Mouse (Mus musculus) cerebellum, adult 18-20 months (tissue): ENCODE data around the gene Celf2.

Source experiments
- DNase-seq, 2 experiments: peaks; one replicate each; pipeline ENCODE4 v3.0.0; 2021

The Celf2 gene

DNA sequence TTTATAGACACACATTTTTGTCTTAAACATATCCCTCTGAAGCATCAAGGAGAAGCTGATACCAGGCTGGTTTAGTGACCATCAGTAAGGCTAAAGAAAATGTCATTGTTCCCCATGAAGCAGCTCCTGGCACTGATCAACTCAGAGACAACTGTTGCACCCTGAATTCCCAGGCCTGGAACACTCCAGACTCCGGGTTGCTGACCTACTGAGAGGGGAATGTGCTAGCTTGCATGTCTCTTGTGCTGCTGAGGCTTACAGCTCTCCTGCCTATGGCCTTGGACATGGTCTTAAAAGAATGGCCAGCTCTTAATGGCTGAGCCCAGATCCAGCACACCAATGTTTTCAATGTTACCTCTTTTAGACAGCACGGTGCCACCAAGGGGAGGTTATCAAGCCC lies 970.9 kb downstream of the Celf2 start:
- DNase-seq, result no peak

DNA sequence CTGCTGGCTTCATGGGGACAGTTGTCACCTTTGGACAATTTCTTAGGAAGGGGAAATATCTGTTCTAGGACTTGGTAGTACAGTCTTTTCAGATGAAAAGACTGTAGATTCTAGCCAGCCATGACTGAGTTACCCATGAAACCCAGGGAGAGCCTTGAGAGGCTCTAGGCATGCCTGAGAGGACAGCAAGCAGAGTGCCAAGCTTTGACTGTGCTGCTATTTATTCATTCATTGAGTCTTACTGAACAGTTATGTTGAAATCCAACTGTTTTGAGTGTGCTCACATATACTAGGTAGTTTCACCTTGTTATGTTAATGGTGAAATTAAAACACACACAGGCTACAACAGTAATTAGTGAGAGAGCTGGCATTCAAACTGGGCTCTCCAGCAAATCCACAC lies 971.3 kb downstream of the Celf2 start:
- DNase-seq, result no peak

DNA sequence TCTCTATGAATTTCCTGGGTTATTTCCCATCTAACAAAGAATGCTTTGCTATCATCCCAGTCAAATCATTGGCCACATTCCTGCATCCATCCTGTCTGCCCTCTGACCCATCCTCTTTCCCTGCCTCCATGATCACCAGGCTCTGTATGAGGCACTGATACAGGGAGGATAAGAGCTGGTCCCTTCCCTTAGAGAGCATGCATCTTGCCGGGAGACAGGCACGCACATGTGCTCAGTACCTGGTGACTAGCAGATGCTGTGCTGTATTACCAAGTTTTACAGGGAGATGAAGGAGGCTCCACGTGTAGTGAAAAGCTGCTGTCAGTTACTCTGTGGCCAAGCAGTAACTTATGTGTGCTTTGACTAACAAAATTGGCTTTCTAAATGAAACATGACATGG lies 972.0 kb downstream of the Celf2 start:
- DNase-seq, result no peak

DNA sequence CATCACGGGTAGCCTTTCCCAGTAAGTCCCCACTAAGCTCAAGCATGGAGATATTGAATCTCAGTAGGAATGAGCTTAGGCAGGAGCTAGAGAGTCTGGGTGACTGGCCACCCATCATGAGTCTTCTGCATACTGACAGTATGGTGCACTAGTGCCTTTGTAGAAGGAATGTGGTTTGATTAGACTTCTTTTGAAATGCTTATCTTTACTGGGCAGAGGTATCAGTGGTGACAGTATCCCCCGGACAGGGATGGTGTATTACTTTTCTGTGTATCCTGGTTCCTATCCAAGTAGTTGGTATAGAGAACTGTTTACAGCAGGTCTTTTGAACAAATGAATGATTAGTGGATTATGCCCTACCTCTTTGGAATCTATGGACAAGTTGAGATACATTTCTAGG lies 973.0 kb downstream of the Celf2 start:
- no peak for DNase-seq

DNA sequence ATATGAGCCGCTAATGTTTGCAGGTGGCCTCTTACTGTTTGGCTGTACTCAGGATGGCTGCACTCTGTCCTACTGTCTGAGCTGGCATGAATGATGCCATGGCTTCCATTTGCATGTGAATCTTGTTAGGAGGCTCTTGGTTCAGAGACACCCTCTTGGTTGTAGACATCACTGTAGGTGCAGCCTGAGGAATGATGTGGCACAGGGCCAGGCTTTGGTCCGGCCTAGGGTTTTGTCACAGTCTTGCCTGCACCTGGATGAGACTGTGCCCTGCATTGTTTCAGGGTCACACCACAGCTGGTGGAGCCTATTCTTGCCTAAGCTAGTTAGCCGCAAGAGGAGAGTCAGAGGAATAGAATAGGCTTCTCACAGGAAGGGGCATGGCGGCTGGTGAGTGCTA lies 977.0 kb downstream of the Celf2 start:
- DNase-seq, result no peak

DNA sequence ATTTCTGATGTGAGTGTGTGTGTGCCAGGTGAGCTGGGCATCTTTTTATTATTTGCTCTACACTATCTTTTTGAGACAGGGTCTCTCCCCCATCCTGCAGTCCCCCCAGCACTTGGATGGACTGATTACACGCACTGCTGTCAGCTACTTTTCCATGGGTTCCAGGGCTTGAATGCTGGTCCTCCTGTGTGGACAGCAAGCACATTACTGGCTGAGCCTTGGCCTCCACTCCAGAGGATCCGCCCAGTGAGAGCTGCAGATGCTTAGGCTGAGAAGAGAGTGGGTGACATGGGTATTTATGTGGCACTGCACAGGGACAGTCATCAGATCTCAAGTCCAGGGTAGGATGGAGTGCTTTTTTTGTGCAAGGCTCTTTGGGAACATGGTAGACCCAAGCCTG lies 981.3 kb downstream of the Celf2 start:
- no peak for DNase-seq

DNA sequence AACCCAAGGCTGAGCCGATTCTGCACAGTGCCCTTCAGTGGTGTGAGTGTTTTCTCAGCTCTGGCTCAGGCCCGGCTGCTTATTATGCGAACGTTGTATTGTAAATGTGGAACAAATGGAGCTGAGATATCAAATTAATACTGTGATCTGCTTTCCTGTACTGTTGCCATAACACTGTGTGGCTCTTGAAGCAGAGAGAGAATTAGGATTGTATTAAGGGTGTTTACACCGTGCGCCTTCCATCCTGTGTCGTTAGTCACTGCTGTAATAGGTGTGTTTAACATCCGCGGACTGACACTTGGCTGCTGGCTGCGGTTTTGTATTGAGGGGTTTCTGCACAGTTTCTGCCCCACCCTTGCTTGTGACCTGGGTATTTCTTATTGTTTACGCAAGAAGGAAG lies 982.5 kb downstream of the Celf2 start:
- no peak for DNase-seq

DNA sequence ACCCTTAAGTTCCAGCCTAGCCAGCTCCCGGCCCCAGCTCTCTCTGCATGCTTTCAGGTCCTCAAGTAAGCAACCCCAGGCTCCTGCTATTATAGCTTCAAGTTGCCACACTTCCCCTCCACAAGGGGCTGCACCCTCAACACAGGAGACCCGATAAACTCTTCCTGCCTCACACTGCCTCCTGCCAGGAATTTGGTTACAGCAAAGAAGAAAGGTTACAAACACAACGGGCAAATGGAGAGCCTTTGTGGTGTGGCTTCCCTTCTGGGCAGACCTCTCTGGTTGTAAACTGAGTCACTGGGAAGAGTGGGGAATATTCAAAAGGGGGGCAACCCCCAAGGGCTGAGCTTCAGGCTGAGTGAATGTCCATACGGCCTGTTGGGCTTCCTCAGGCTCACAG lies 983.1 kb downstream of the Celf2 start:
- DNase-seq, result no peak

DNA sequence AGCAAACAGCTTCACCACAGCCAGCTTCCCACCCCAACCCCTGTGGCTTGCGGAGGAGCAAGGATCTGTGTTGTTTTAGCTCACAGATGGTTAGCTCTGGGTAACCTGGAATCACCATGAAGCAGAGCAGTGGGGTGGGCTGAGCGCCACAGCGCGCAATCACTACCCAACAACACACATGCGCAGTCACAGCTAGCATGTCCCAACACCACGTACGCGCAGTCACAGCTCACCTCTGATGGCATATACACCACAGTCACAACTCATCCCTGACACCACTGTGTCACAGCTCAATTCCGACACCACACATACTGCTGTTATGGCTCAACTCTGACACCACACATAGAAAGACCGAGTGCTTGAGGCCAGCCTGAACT lies 985.5 kb downstream of the Celf2 start:
- DNase-seq, result no peak

DNA sequence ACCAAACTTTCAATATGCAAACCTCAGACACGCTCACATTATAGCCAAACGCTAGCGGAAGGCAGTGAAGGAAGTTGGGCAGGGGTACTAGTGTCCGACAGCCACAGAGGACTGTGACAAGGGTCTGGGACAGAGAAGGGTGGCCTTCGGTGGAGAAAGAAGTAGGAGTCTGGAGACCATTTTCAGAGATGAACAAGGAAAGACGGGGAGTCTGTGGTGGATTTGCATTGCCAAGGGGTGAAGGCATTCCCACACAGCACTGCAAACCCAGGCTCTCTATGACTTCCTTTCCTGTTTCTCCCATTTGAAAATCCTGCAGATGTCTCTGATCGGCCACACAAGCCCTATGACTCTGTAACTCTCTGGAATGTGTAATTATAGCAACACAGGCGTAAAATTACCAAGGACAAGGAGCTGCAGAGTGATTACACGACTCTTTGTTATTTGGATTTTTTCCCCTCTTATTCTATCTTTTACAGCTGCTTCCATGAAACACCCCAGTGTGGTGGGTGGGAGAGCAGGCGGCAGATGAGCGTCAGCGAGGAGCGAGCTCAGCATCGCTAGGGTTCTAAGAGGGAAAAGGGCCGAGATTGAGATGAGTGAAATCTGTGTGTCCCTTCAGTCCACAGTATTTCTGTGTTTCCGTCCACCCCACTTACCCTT lies 986.0 kb downstream of the Celf2 start:
- no peak for DNase-seq

DNA sequence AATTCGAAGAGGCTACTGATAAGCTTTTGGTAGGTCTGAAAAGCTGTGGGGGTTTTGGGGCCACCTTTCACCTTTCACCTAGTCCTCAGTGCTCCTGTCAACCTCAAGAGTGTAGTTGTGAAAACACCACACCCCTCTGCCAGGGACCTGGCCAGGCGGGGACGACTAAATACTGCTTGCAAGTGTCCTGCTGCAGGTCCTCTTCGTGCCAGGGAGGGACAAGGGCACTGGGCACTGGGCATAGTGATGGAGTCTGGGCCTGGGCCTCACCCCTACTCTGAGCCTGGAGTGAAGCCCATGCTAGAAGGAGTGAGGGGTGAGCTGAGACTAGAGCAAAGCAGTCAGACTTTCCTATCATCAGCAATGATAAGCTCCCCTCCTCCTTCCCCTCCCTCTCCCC lies 987.0 kb downstream of the Celf2 start:
- no peak for DNase-seq

DNA sequence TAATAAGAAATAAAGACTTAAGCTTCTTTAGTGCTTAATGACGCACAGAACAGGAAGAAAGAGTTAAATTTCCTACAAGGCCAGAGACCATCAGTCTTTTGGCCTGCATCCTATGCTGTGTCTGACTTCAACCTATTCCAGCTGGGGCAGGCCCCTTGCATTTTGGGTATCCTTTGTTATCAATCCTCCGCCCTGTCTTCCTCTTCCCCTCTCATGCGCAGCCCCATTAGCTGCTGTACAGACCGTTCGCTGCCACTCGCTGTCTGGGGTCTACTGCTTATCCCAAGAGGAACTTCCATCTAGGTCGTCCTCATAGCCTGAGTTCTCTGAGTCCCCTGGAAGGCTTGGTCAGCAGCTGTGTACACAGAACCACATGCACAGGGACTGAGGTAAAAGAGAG lies 996.2 kb downstream of the Celf2 start:
- no peak for DNase-seq

DNA sequence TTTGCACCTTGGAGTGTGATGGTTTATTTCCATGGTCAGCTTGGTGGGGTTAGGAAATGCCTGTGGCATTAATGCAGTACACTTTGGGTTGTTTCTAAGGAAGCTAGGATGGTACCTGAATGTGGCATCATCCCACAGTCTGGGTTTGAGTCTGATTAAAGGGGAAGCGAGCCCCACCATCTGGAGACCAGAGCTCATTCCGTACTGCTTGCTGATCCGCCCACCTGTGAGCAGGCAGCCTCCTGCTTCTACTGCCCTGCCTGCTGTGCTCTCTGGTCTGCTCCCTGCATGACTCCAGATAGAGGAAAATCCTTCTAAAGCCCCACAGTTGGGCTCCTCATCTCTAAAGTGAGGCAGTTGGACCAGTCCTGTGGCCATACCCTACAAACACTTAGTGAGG lies 1002.3 kb downstream of the Celf2 start:
- DNase-seq, result no peak

DNA sequence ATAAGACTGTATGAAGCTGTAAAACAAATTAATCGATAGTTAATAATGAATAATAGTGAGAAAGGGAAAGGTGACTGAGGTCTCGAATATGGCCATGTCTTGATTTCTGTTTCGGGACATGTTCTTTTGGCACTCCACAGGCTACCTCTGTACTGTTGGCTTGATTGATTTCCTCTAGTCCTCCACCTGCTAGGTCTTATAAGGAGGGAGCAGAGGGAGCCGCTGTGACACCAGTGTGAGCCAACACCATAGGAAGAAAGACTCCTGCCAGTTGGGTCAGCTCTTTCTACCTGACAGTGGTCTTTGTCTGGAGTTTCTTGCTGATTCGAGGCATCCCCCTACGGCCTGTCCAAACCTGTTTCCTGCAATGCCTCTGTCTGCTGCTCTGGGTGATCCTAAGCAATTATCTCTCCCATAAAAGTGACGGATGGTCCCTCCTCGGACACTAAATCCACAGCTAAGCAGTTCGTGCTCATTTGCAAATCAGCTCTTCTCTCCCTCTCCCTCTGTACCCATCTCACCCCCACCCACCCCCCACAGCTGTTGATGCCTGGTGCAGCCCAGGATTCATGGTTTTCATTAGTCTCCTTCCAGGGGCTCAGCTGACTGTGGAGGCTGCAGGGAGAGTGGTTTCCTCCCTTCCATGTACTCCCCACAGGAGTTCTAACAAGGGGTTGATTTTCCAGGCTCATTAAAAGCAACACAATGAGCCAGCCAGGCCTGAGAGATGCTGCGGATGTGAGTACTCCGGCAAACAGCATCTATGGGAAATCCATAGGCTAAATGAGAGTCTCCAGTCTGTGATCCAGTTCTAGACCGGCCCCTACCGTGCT lies 1003.2 kb downstream of the Celf2 start:
- DNase-seq, result no peak

DNA sequence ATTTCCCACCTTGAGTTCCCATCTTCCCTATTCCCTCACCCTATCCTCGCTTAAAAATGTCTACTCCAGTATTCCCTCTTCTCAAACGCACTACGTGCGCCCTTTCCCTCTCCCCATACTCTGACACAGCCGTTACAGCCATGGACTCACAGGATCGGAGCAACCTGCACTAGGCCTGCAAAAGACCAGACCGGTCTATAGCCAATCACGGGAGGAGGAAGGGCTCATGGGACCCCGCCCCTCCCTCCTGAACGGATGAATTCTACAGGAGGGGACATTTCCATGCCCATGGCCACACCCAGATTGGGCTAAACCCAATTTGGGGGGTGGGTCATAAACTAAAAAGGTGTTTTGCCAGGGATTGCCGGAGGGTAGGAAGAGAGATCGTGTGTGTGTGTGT lies 1003.8 kb downstream of the Celf2 start:
- no peak for DNase-seq

DNA sequence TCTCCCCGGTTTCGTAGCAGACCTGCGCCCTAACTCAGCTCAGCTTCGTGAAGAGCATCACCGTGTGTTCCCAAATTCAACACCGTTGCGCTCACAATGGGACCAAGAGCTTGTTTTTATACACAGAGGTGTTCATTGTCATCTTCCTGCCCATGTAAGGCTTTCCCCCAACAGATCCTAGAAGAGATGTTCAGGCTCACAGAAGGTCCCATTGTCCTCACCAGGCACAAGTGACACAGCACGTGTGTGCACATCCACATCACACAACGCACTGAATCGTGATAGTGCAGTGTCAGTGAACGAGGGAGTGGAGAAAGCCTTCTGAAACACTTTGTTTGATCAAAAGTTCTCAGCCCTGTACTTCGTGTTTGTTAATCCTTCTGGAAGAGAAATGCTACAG lies 1011.3 kb downstream of the Celf2 start:
- no peak for DNase-seq

DNA sequence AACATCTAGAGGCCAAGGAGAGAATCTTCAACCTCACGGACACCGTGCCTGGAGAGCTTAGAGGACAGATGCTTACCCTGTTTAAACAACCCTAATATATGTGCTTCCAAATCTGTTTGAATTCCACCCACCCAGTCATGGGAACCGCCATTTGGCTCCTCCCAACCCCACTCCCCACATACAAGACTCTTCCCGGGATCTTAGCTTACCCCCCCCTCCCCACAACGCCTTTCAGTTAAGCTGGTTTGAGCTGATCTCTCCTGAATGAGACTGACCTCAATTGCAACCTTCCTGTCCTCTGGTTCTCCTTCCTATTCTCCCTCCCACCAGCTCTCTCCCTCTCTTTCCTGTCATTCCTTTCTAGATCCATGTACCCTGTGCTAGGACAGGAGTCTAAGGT lies 1011.7 kb downstream of the Celf2 start:
- no peak for DNase-seq

DNA sequence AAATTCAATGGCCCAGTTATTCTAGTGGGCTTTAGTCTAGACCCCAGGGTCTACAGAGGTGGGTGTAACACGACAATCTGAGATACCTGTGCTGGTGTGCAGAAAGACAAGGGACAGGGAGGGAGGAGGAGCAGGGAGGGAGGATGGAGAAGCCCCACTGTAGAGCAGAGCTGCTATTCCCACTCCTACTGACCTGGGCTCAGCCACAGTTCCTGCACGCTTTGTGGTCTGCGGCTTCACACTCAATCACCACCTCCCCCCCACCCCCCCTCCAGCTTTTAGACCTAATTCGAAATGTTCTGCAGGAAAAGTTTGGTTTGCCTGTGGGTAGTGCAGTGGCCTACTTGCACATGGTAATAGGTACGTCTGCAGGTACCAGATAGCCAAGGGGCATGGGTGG lies 1015.5 kb downstream of the Celf2 start:
- no peak for DNase-seq

DNA sequence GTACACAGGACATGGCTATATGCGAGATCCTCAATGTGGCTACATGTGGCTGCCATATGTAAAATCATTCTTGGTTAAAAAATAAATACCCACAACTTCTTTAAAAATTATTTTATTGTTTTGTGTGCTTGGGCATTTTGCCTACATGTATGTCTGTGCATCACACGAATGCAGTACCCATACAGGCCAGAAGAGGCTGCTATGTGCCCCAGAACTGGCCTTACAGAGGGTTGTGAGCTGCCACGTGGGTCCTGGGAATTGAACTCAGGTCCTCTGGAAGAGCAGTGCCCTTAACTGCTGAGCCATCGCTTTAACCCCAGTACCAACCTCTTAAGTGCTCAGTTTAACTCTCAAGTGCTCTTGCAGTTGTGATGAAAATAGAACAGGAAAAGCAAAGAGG lies 1018.5 kb downstream of the Celf2 start:
- no peak for DNase-seq

DNA sequence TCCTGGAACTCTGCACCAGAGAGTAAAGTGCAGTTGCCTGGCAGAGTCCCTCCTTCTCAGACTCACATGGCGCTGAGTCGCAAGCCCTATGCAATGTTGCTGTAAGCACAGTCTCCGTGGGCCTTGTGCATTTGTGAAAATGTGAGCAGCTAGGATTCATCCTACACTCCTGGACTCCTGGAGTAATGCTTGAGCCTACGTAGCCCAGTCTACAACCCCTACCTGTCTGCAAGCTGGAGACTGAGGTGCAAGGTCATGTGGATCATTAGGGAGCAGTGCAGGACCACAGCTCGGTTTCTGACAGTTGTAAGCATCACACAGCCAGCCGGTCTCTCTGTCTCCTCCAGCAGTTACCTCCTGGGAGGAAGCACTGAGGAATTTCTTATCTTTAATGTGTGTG lies 1019.3 kb downstream of the Celf2 start:
- no peak for DNase-seq
